Mouse (Mus musculus) intestine, postnatal 0 days (tissue): Measurements from ENCODE around the gene Syt17. TPM values are rescaled to one million over a fixed set of nuclear protein-coding genes. Genes with fewer than 3 reads are reported as not detected.
A peak's percentile ranks its signal among the peaks of the same experiment; 100 is the strongest.

Experiments used
- ATAC-seq: fragments of 200-750 bp; cut with Nextera tagmentation; 2 replicates; pipeline ENCODE4 v1.8.0; 2017; ENCODE audit warnings: mild to moderate bottlenecking, moderate TSS enrichment, moderate library complexity
- H3K27ac ChIP-seq: fragments of 300-500 bp; sonication (generic); 2 replicates; pipeline ENCODE4 v1.5.1; 2014; ENCODE audit warnings: mild to moderate bottlenecking, low read depth, low read length, moderate library complexity
- H3K27me3 ChIP-seq: fragments of 300-500 bp; sonication (generic); replicated peaks from 2 replicates; pipeline ENCODE4 v1.6.1; 2014; ENCODE audit warnings: low read length, mixed read lengths; ENCODE audit not compliant: control insufficient read depth, insufficient read depth
- H3K36me3 ChIP-seq: fragments of 300-500 bp; sonication (generic); 2 replicates; pipeline ENCODE4 v1.6.1; 2014; ENCODE audit warnings: mild to moderate bottlenecking, moderate library complexity; ENCODE audit not compliant: control insufficient read depth, insufficient read depth
- H3K4me1 ChIP-seq: fragments of 300-500 bp; sonication (generic); replicated peaks from 2 replicates; pipeline ENCODE4 v1.6.1; 2014; ENCODE audit warnings: antibody characterized with exemption, low read length, mixed read lengths; ENCODE audit not compliant: control insufficient read depth, insufficient read depth
- H3K4me2 ChIP-seq: fragments of 300-500 bp; sonication (generic); replicated peaks from 2 replicates; pipeline ENCODE4 v1.6.1; 2014; ENCODE audit warnings: low read depth, mild to moderate bottlenecking, moderate library complexity
- H3K4me3 ChIP-seq: fragments of 300-500 bp; sonication (generic); 2 replicates; pipeline ENCODE4 v1.5.1; 2014; ENCODE audit warnings: low read depth, low read length
- H3K9ac ChIP-seq: fragments of 300-500 bp; sonication (generic); 2 replicates; pipeline ENCODE4 v1.6.1; 2014; ENCODE audit warnings: mild to moderate bottlenecking, low read depth, low read length
- H3K9me3 ChIP-seq: fragments of 300-500 bp; sonication (generic); 2 replicates; pipeline ENCODE4 v1.6.1; 2016; ENCODE audit warnings: mixed run types; ENCODE audit not compliant: control insufficient read depth
- CTCF ChIP-seq: sonication (generic); IDR thresholded peaks from 2 replicates; pipeline ENCODE4 v1.5.1; 2016; ENCODE audit warnings: low read depth, mild to moderate bottlenecking, control low read depth, antibody characterized with exemption, moderate library complexity
- WGBS: fragments of 180-500 bp; shearing (Covaris S2); extraction: QIAGEN DNeasy Blood & Tissue Kit; methylation state at CpG from one replicate; pipeline ENCODE4 v1.1.7; 2014; 5-methylcytosine and 5-hydroxymethylcytosine counted together
- polyA plus RNA-seq: library from polyadenylated mRNA; unstranded; fragments of >200 nt; fragmentation: Nextera tagmentation; extraction: Ambion mirVana; gene quantifications from 2 replicates; pipeline ENCODE4 v1.2.1, GENCODE M21; 2015

Syt17 gene
- polyA plus RNA-seq, 1 experiment from 2014 or later, result 3.0 TPM

DNA sequence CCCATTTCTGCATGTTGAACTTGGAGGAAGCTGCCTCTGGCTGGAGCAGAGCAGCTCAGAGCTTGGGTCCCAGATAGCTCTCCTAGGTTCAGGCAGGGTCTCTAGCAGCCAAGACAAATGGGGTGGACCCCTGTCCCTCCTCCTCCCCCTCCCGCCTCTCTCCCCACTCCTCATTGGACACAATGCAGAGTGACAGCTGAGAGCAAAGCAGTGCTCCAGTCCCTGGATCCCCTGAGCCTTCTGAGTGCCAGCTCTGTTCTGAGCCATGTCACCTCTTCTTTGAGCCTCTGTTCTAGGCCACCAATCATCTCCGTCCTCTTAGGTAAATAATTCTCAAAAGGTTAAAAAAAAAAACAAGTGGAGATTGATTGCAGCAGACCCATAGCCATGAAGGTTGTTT lies 78.3 kb downstream of the Syt17 start:
- H3K4me3 ChIP-seq, result no peak overlapping the region
- no peaks in the 10 kb centered on the region for H3K4me1 ChIP-seq
- no peak overlapping the region for H3K4me2 ChIP-seq
- H3K27me3 ChIP-seq, result no peaks in the 10 kb centered on the region
- no peak overlapping the region for H3K27ac ChIP-seq
- H3K36me3 ChIP-seq, result no peaks in the 10 kb centered on the region
- no peak for TF ChIP-seq CTCF
- no peak overlapping the region for H3K9ac ChIP-seq
- no peaks in the 10 kb centered on the region for H3K9me3 ChIP-seq
- 59% methylated on average over 1 of the region's 2 CpGs for WGBS
- no peak for ATAC-seq

DNA sequence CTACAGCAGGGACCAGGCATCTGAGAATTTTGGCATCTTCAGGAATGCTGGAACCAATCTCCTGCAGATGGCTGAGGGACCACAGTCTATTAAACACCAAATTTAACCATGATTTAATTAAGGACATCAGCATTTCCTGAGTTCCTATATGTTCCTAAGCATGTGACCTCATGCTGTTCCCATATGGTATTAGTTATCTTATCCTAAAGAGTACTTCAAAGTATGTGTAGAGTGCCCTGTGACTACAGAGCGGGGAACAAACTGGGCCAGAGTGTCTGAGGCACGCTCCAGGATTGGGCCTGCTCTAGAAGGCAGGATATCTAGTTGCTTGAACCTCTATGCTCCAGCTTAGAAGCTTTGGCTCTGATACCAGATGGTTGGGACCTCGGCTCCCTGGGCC lies 82.1 kb downstream of the Syt17 start:
- 88% methylated on average over 3 of the region's 3 CpGs for WGBS
- H3K9me3 ChIP-seq, result no peaks in the 10 kb centered on the region
- H3K4me1 ChIP-seq, result no peaks in the 10 kb centered on the region
- H3K27ac ChIP-seq, result no peak overlapping the region
- no peak overlapping the region for H3K9ac ChIP-seq
- H3K36me3 ChIP-seq, result no peaks in the 10 kb centered on the region
- no peak overlapping the region for H3K4me3 ChIP-seq
- TF ChIP-seq CTCF, result no peak
- H3K4me2 ChIP-seq, result no peak overlapping the region
- no peaks in the 10 kb centered on the region for H3K27me3 ChIP-seq
- ATAC-seq, result no peak

DNA sequence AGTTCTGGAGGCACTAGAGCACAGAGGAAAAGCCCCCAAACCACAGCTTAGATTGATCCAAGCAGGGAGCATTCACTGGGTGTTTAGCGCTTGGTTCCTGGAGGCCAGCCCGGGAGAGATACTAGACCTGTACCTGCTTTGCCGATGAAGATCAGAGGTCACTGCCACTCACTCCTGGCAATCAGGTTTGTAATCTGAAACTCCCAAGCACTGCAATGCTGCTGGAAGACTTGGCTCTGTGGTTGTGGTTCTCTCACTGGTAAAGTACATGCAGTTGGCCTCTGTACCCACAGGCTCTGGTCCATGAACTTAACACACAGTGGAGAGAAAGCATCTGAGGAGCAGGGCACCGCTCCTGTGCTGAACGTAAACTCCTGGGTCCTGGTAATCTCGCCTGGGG lies 82.8 kb downstream of the Syt17 start:
- no peaks in the 10 kb centered on the region for H3K4me1 ChIP-seq
- no peak overlapping the region for H3K4me3 ChIP-seq
- ATAC-seq, result no peak
- H3K4me2 ChIP-seq, result no peak overlapping the region
- H3K36me3 ChIP-seq, result no peaks in the 10 kb centered on the region
- H3K9me3 ChIP-seq, result no peaks in the 10 kb centered on the region
- no peaks in the 10 kb centered on the region for H3K27me3 ChIP-seq
- WGBS, result 51% methylated on average over 6 of the region's 6 CpGs
- H3K27ac ChIP-seq, result no peak overlapping the region
- no peak for TF ChIP-seq CTCF
- H3K9ac ChIP-seq, result no peak overlapping the region

DNA sequence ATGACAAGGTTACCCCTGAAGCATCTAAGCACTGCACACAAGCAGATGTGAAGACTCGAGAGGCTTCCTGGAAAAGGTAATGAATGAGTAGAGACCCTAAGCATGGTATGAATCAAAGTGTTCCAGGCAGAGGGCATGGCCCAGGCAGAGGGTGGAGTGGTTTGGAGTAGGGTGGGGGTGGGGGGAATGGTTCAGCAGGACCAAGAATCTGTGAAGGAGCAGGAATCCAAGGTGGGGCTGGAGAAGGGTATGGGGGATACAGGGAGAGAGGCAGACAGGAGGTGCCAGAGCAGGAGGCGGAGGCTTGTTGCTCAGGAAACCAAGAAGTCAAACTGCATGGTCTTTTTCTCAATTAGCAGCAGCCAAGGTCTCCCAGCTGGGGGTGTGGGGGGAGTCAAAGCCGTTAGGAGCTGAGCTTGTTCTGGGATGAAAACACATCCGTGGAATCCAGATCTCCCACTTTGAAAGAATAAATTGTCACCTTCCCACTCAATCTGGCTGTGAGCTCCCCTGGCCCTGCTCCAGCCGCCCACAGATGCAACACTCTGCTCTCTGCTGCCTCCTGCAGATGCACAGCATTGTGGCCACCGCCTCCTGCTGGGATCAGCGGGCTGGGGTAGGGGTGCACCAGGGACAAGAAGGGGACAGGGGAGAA lies 83.5 kb downstream of the Syt17 start:
- 57% methylated on average over 7 of the region's 7 CpGs for WGBS

DNA sequence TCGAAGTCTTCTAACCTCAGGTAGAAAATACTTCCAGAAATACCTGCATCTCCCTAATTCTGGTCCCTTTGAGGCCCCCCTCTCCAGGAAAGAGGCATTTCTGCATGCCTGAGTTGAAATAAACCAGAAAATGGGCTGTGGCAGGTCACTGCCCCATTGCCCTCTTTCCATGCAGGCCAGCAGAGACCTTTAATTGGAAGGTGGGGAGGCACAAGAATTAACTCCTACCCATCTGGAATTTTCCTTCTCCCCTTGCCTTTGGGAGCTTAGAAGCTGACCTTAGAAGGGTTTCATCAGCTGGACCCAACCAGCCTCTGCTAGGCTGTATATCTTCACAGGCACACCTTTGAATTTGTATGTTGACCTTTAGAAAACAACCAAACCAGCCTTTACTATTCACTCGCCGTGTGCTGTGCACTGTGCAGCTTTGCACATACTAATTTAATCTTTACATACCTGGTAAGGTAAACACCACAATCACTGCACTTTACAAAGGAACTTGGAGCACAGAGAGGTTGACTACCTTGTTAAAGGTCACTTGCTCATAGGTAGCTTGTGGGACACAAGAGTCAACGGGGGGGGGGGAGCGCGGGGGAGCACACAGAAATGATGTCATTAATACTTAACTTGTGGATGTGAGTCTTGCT lies 84.3 kb downstream of the Syt17 start:
- H3K27ac ChIP-seq, result no peak overlapping the region
- H3K36me3 ChIP-seq, result no peaks in the 10 kb centered on the region
- H3K27me3 ChIP-seq, result no peaks in the 10 kb centered on the region
- no peak overlapping the region for H3K4me2 ChIP-seq
- no peaks in the 10 kb centered on the region for H3K4me1 ChIP-seq
- no peak for TF ChIP-seq CTCF
- no peak overlapping the region for H3K9ac ChIP-seq
- WGBS, result 65% methylated on average over 6 of the region's 6 CpGs
- H3K4me3 ChIP-seq, result no peak overlapping the region
- no peak for ATAC-seq
- no peaks in the 10 kb centered on the region for H3K9me3 ChIP-seq

More for the DNA sequence above, 83.5 kb downstream of the Syt17 start:
- Histone ChIP-seq H3K9me3 (no peaks in the 10 kb centered on the region), H3K27ac (no peak overlapping the region), H3K36me3 (no peaks in the 10 kb centered on the region), H3K9ac (no peak overlapping the region), H3K27me3 (no peaks in the 10 kb centered on the region), H3K4me2 (no peak overlapping the region), H3K4me1 (no peaks in the 10 kb centered on the region), H3K4me3 (no peak overlapping the region)
- ATAC-seq, result no peak
- peak; percentile 57 for TF ChIP-seq CTCF

DNA sequence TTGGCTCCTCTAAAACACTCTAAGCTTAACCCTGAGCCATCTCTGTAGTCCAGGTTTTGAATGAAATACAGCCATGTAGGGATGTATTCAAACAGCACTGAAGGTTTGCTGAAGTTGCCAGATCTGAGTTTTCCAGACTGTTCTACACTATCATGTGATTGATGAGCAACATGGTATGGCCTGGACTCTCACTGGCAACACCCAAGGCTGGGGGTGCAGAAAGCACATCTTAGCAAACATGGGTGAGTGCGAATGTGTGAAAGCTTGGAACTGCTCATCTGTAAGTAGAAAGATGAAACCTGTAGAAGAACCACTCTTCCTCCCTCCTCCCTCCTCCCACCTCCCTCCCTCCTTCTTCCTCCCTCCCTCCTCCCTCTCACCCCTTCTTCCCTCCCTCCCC lies 85.1 kb downstream of the Syt17 start:
- no peaks in the 10 kb centered on the region for H3K27me3 ChIP-seq
- no peak overlapping the region for H3K9ac ChIP-seq
- no peak overlapping the region for H3K27ac ChIP-seq
- H3K4me3 ChIP-seq, result no peak overlapping the region
- H3K9me3 ChIP-seq, result no peaks in the 10 kb centered on the region
- ATAC-seq, result no peak
- WGBS, result 94% methylated on average over 1 of the region's 1 CpGs
- TF ChIP-seq CTCF, result no peak
- no peaks in the 10 kb centered on the region for H3K36me3 ChIP-seq
- no peak overlapping the region for H3K4me2 ChIP-seq
- H3K4me1 ChIP-seq, result no peaks in the 10 kb centered on the region
